In the genomic region with DNA sequence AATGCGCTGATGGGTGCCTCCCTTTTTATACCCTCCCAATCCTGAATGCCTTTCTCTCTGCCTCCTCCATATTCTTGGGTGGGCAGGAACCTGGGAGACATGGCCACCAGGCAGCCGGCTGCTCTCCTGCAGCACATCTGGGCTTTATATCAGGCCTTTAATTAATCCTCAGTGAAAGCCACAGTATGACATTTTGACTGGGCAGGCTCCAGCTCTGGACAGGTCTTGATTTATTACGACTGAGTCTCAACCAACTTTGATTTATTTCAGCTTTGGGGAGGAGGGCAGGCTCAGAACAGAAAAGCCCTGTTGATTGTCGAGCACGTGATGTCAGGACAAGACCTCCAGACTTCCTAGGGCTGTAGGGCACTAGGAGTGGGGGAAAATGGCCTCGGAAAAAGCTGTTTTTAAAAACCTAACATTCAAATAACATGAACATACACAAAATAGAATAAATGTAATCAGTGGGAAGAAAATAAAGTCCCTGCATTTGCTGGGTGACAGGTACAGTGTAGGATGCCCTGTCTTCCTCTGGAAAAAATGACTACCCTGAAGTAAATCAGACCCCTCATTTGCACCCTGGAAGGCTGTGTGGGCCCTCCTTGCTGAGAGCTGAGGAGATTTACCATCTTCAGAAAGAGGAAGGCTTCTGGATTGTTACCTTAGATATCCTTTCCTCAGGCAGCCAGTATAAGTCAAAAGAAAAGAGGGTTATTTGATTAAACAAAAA, we compare ENCODE assay signal across 17 mouse cellular contexts.
DNase-seq lines count a peak whose midpoint lies in the region; ATAC-seq lines count a peak whose summit lies in the region.
"Had no signal": no experiment of that assay in that cellular context is flagged by ENCODE, and none has a peak within 500 bp of the region (broad histone marks: within the 10 kb centered on the region; RNA-seq: fewer than 3 reads in every experiment).

No protein-coding gene starts in this region.

- ATAC-seq in CD4-positive, CD25-positive, alpha-beta regulatory T cell, adult 4 months, result no peak
- ATAC-seq: forebrain, embryonic 15.5 days had no signal

- no peak overlapping the region for H3K27ac ChIP-seq in embryonic facial prominence, embryonic 10.5 days (replicated peaks)
- H3K27ac ChIP-seq: forebrain, embryonic 15.5 days; midbrain, embryonic 10.5 days had no signal

- no peak overlapping the region for H3K4me3 ChIP-seq in embryonic facial prominence, embryonic 10.5 days
- H3K4me3 ChIP-seq: forebrain, embryonic 15.5 days; midbrain, embryonic 10.5 days; myocyte had no signal

- H3K27me3 ChIP-seq in embryonic facial prominence, embryonic 10.5 days (replicated peaks; ENCODE audit: low read depth, poor library complexity, severe bottlenecking), result no peaks in the 10 kb centered on the region
- H3K27me3 ChIP-seq: CH12.LX; forebrain, embryonic 15.5 days had no signal

- no peaks in the 10 kb centered on the region for H3K9me3 ChIP-seq in embryonic facial prominence, embryonic 10.5 days
- H3K9me3 ChIP-seq: forebrain, embryonic 15.5 days; midbrain, embryonic 10.5 days had no signal

- WGBS in embryonic facial prominence, embryonic 10.5 days, result 58% methylated on average over 6 of the region's 6 CpGs

- H3K4me1 ChIP-seq in embryonic facial prominence, embryonic 10.5 days, result peaks cover 13% of the 10 kb centered on the region
- H3K4me1 ChIP-seq: forebrain, embryonic 15.5 days had no signal

- peak; percentile 2 for DNase-seq in kidney, adult 9 months
- no peak for DNase-seq in kidney, postnatal 14 days
- peak; percentile 13 for DNase-seq in adrenal gland, postnatal 10 days
- peak; percentile 20 for DNase-seq in embryonic facial prominence, embryonic 10.5 days (ENCODE audit: low spot score)
- peak; percentile 37 for DNase-seq in neural tube, embryonic 10.5 days (ENCODE audit: extremely low spot score, low spot score)
- no peak for DNase-seq in B cell, adult 2 months
- no peak for DNase-seq in cerebellum, adult 8-10 months
- DNase-seq: cerebellum, adult 2 months; gastrocnemius, postnatal 25 days; lung, embryonic 14.5 days; retina, postnatal 1 day; spleen, adult 18-20 months had no signal

- H3K36me3 ChIP-seq in embryonic facial prominence, embryonic 10.5 days (replicated peaks), result no peaks in the 10 kb centered on the region
- H3K36me3 ChIP-seq: forebrain, embryonic 15.5 days; midbrain, embryonic 10.5 days had no signal

Comparison
In these comparisons a context has a peak if more than half of its experiments do, and no peak if none do; other contexts are left out.
1. DNase-seq: peak in kidney, adult 9 months (single experiment), adrenal gland, postnatal 10 days (single experiment), embryonic facial prominence, embryonic 10.5 days (single experiment) and neural tube, embryonic 10.5 days (single experiment); none in kidney, postnatal 14 days (single experiment), B cell, adult 2 months (0 of 2) and cerebellum, adult 8-10 months (single experiment).